Mouse (Mus musculus): ENCODE measurements around the gene Hpf1.

DNA sequence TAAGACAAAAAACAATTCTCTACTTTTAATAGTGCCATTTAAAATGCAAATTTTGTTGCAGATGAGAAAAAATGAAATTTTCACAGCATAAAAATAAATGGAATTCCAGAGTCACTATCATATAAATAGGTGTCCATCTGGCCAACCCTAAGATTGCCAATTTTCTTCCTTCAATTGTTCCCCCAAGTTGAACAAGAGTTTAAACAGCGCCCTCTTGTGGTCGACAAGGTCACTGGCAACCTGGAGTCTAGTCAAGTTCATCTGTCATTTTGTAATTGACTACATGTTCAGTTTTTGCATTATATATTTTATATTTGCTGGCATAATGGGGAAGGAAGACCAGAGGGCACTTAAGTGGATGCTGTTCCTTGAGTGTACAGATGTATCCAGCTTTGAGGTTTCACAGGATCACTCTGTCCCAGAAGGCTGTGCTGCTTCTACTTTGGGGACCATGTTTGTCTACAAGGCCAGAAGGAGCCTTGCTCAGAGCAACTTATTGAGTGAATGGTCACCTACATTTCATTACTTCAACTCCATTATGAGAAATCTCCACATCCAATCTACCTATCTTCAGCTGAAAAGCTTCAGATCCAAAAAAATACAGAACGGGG is 24.6 kb upstream of the Hpf1 start:
- TF ChIP-seq POLR2AphosphoS2 (IDR thresholded peaks at IDR 0.05; ENCODE audit: low read length) (no peak), ZNF384 (IDR thresholded peaks at IDR 0.05; ENCODE audit: low read depth, low read length) (no peak), EP300 (IDR thresholded peaks at IDR 0.05; ENCODE audit: low read depth in 1 of 2, low read length in 2 of 2) (no peak), POLR2A (IDR thresholded peaks at IDR 0.05; ENCODE audit: control insufficient read depth in 1 of 2, insufficient read depth in 1 of 2, low read depth in 1 of 2, low read length in 2 of 2, poor library complexity in 1 of 2) (no peak), USF1 (IDR thresholded peaks at IDR 0.05; ENCODE audit: low read depth, low read length) (no peak), CTCF (IDR thresholded peaks at IDR 0.05 in 2 of 3, conservative IDR thresholded peaks at IDR 0.05 in 1 of 3; ENCODE audit: control insufficient read depth in 1 of 3, insufficient read depth in 1 of 3, low read depth in 2 of 3, low read length in 3 of 3, poor library complexity in 1 of 3, severe bottlenecking in 1 of 3) (peak; percentile 80 to 86 (median 83)), MAZ (IDR thresholded peaks at IDR 0.05; ENCODE audit: low read depth, low read length) (no peak), MAX (IDR thresholded peaks at IDR 0.05; ENCODE audit: low read length) (no peak), ETS1 (IDR thresholded peaks at IDR 0.05; ENCODE audit: low read depth, low read length) (no peak), ZKSCAN1 (IDR thresholded peaks at IDR 0.05; ENCODE audit: low read depth, low read length) (no peak), SMC3 (IDR thresholded peaks at IDR 0.05; ENCODE audit: low read depth, low read length) (peak; percentile 89), MXI1 (IDR thresholded peaks at IDR 0.05; ENCODE audit: low read depth, low read length) (no peak), ZC3H11A (IDR thresholded peaks at IDR 0.05; ENCODE audit: low read depth, low read length) (peak; percentile 81)
